Mouse (Mus musculus) CD8-positive naive resting alpha-beta T cell, adult 57 days (primary cell): ENCODE results near the gene Olfr655. TPM values are rescaled to one million over a fixed set of nuclear protein-coding genes. Genes with fewer than 3 reads are reported as not detected.

Experiments
- total RNA-seq: library from RNA; stranded (reverse); gene quantifications from one replicate; pipeline ENCODE4 v1.2.4, GENCODE M21; 2023

Olfr655 gene
- 0.40 TPM for total RNA-seq

DNA sequence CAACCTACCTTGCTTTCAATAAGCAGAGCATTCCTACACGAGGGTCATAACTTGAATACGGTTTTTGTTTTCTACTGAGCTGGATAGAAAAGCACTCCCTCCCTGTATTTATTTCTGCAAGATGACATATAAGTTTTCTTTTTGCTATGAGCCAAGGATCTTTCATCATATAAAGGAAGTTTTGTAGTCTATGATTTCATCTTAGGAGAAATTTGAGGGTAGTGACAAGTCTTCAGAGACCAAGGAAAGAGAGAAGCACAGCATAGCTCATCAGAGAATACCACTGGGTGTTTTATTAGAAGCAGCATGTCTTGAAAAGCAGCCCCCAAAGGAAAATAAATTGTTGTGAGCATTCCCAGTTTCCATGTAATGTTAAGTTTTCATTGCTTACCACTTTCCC lies at the start of gene Olfr655:
Olfr655 (minus strand) TSS at position 101 of the 400 bp plus-strand sequence.

DNA sequence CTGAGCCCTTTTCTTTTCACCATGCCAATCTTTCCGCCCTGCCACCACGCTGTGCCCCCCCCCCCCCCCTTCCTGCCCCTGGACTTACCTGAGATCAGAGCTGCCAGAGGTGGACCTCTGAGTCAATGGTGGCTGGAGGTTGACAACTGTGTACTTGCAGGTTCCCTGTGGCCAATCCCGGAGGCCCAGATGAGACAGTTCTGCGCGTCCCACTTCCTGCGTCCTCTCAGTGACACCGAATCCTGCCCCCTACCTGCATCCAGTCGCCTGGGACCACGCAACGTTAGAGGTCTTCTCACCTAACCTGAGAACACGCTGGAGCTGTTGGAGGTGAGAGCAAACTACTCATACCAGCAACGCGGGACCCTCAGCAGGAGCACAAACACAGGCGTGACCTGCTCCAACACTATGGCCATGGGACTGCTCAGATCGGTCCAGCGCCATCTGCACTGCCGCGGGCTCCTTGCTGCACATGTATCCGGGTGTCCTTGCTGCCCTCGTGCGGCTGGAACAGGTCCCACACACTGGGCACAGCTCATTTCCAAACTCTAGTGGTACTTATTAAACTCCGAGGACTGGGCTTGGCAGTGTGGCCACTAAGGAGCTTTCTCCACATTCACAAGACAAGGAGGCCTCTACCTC lies 45.4 kb upstream of the Olfr655 start, which contains the start of gene Olfr658:
Olfr658 (minus strand) TSS at position 465 of the 642 bp plus-strand sequence.

DNA sequence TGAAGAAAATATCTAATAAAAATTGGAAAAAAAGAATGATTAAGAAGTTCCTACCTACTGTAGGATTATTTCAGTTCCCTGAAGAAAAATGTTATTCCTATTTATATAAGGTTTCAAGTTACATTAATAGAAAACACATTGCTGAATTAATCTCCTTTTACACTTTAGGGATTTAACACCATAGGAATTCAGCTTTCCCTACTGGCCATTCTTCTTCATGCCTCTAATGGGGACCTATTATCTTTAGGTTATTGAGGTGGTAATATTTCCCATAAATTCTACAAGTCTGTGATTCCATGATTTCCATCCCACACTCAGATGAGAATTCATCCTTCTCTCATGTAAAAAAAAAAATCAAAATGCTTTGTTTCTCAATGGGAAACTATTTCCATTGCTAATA lies 22.9 kb upstream of the Olfr655 start, which contains the start of gene Olfr657:
Olfr657 (plus strand) TSS at position 301 of the 400 bp plus-strand sequence.

DNA sequence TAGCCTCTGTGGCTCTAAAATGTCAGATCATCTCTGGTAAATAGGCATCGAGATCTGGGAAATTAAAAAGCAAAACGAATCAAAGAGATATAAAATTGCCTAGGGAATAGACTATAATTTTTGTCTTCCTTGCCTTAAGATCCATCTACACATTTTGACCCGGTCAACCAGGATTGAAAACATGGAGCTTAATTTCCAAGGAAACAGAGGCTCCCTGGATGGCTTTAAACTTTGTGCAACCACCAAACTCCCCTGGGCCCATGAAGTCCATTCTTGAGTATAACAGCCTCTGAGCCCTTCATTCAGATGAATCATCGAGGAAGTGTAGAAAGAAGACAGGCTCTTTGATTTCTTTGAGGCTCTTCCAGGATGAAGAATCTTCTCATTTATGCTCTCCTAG lies 12.1 kb upstream of the Olfr655 start, which contains the start of gene Olfr656:
Olfr656 (plus strand) TSS at position 301 of the 400 bp plus-strand sequence.

GRCm38 (mm10) chr7:104586725-104587124 lies 14.9 kb downstream of the Olfr655 start, which contains the start of gene Olfr654:
Gene Olfr654, plus strand, starts transcription at chr7:104587025.

GRCm38 (mm10) chr7:104577014-104577413 lies 24.6 kb downstream of the Olfr655 start, which contains the start of gene Olfr653:
Gene Olfr653, plus strand, starts transcription at chr7:104577314.

DNA sequence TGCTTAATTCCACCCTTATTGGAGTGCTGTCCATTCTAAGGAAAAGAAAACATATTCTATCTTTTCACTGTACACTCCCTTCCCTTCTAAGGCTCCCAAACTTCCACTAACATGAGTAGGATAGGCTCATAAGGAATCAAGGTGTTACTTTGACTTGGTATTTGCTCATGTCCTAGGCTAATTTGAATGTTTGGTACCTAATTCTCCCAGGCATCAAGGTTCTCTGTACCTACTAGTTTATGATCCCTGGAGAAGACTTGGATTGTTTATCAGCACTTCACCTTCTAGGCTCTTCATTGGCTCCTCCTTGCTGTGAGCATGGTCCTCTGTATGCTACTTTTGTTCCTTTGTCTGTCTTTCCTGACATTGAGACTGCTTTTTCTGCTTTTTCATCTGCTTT lies 41.0 kb downstream of the Olfr655 start, which contains the start of gene Olfr652:
Olfr652 (plus strand) TSS at position 301 of the 400 bp plus-strand sequence.

DNA sequence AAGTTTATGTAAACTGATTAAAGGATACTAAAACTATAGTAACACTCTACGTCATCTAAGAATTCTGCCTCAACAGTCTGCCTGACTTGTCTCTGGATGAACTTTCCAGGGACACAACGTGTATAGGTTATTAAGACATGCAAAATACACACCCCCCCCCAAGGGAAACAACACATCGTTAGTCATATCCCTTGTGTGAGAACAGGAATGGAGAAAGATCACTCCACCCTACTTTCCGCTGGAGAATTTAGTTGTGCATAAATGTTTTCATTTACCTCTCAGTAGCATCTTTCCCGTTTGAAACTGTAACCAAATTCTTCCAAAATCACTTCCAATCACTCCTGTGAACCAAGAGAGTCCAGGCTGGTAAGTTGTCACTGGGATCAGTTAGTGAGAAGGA lies 51.7 kb downstream of the Olfr655 start, which contains the start of gene Olfr651:
Olfr651 (plus strand) TSS at position 301 of the 400 bp plus-strand sequence.

Other genes with a start within 250 kb of the Olfr655 start
- 42.5 TPM for gene Trim12c, start 248.4 kb downstream of the Olfr655 start, total RNA-seq
- 1.9 TPM for gene Trim30b, start 231.9 kb downstream of the Olfr655 start, total RNA-seq
- 9.8 TPM for gene Trim30c, start 200.9 kb downstream of the Olfr655 start, total RNA-seq
- gene Trim30a, start 136.6 kb downstream of the Olfr655 start, total RNA-seq = 73.6 TPM
- gene Trim30d, start 93.9 kb downstream of the Olfr655 start, total RNA-seq = 7.2 TPM
- gene Olfr651, start 51.6 kb downstream of the Olfr655 start, total RNA-seq = not detected
- not detected for gene Olfr652, start 40.9 kb downstream of the Olfr655 start, total RNA-seq
- gene Olfr653, start 24.5 kb downstream of the Olfr655 start, total RNA-seq = not detected
- not detected for gene Olfr654, start 14.8 kb downstream of the Olfr655 start, total RNA-seq
- gene Olfr656, start 12.2 kb upstream of the Olfr655 start, total RNA-seq = not detected
- gene Olfr657, start 23.0 kb upstream of the Olfr655 start, total RNA-seq = not detected
- gene Olfr658, start 45.5 kb upstream of the Olfr655 start, total RNA-seq = not detected
- gene Olfr659, start 65.0 kb upstream of the Olfr655 start, total RNA-seq = not detected
- not detected for gene Olfr661, start 84.7 kb upstream of the Olfr655 start, total RNA-seq
- gene Usp17le, start 175.7 kb upstream of the Olfr655 start, total RNA-seq = not detected
- gene Usp17lb, start 240.8 kb upstream of the Olfr655 start, total RNA-seq = not detected